Mouse (Mus musculus) E14TG2a.4 (cell line): ENCODE results near the gene Malrd1.

Source experiments
- CTCF ChIP-seq: conservative IDR thresholded peaks from 2 replicates; pipeline ENCODE4 v1.5.1; 2014; ENCODE audit warnings: low read length
- NANOG ChIP-seq: IDR thresholded peaks from 2 replicates; pipeline ENCODE4 v1.6.1; 2014; ENCODE audit warnings: borderline replicate concordance, low read length, mixed read lengths

DNA sequence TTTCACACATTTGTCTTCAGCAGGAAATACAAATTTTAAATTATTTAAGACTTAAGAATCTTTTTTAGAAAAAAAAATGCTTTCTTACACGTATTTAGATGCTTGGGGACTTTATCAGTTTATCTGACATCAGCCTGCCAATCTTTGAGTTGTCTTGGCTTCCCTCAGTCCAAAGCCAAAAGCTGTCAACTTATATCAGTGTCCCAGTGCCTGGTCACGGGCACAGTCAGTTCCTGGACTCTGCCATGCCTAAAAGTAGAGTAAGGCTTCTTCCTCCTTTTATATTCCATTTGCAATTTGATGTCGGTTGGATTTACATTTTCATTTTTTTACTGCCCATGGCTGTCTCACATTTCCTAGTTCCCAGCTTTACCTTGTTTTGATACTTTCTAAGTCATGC is 722.6 kb downstream of the Malrd1 start:
- TF ChIP-seq CTCF (no peak), NANOG (no peak)
